Mouse (Mus musculus): ENCODE results near the gene Fndc4. TPM values are rescaled to one million over a fixed set of nuclear protein-coding genes. Genes with fewer than 3 reads are reported as not detected.

Gene Fndc4
- polyA plus RNA-seq, 1 experiment from 2014 or later: 44.4 TPM

GRCm38 (mm10) chr5:31288225-31288624 is 7.7 kb downstream of the Fndc4 start:
- 77% methylated on average over 4 of the region's 4 CpGs for WGBS
- H3K4me3 ChIP-seq (ENCODE audit: low read depth, low read length): no peak overlapping the region
- H3K9me3 ChIP-seq (ENCODE audit: control insufficient read depth, low read depth, low read length): no peaks in the 10 kb centered on the region
- no peak overlapping the region for H3K4me2 ChIP-seq (replicated peaks; ENCODE audit: low read depth, low read length)
- H3K27me3 ChIP-seq (ENCODE audit: control insufficient read depth, insufficient read depth, low read length): no peaks in the 10 kb centered on the region
- H3K36me3 ChIP-seq (ENCODE audit: control insufficient read depth, insufficient read depth, low read length): peaks cover 22% of the 10 kb centered on the region; the same call in 1 of the 2 replicates
- H3K9ac ChIP-seq (replicated peaks; ENCODE audit: low read depth, low read length): no peak overlapping the region
- peaks cover 6% of the 10 kb centered on the region; the same call in 1 of the 2 replicates for H3K4me1 ChIP-seq (ENCODE audit: control insufficient read depth, insufficient read depth, low read length)
- no peak for ATAC-seq (ENCODE audit: insufficient number of reproducible peaks, insufficient read depth, low FRiP score, low read depth)
- H3K27ac ChIP-seq (ENCODE audit: low read length): no peak overlapping the region

- Histone ChIP-seq H3K9ac (replicated peaks; ENCODE audit: low read depth, low read length) (no peak overlapping the region), H3K36me3 (ENCODE audit: control insufficient read depth, insufficient read depth, low read length) (peaks cover 46% of the 10 kb centered on the region), H3K27me3 (ENCODE audit: control insufficient read depth, insufficient read depth, low read length) (no peaks in the 10 kb centered on the region), H3K4me2 (replicated peaks; ENCODE audit: low read depth, low read length) (no peak overlapping the region), H3K27ac (ENCODE audit: low read length) (no peak overlapping the region), H3K9me3 (ENCODE audit: control insufficient read depth, low read depth, low read length) (no peaks in the 10 kb centered on the region), H3K4me1 (ENCODE audit: control insufficient read depth, insufficient read depth, low read length) (no peaks in the 10 kb centered on the region), H3K4me3 (ENCODE audit: low read depth, low read length) (no peak overlapping the region)
- no peak for ATAC-seq (ENCODE audit: insufficient number of reproducible peaks, insufficient read depth, low FRiP score, low read depth)
- 86% methylated on average over 20 of the region's 20 CpGs for WGBS
These were observed 16.5 kb downstream of the Fndc4 start for GRCm38 (mm10) chr5:31279245-31279988.

GRCm38 (mm10) chr5:31273018-31273417 is 22.9 kb downstream of the Fndc4 start:
- Histone ChIP-seq H3K9ac (replicated peaks; ENCODE audit: low read depth, low read length) (no peak overlapping the region), H3K27ac (ENCODE audit: low read length) (no peak overlapping the region), H3K4me3 (ENCODE audit: low read depth, low read length) (no peak overlapping the region), H3K4me2 (replicated peaks; ENCODE audit: low read depth, low read length) (no peak overlapping the region), H3K4me1 (ENCODE audit: control insufficient read depth, insufficient read depth, low read length) (no peaks in the 10 kb centered on the region), H3K36me3 (ENCODE audit: control insufficient read depth, insufficient read depth, low read length) (peaks cover 20% of the 10 kb centered on the region; the same call in 1 of the 2 replicates), H3K9me3 (ENCODE audit: control insufficient read depth, low read depth, low read length) (no peaks in the 10 kb centered on the region), H3K27me3 (ENCODE audit: control insufficient read depth, insufficient read depth, low read length) (no peaks in the 10 kb centered on the region)
- no peak for ATAC-seq (ENCODE audit: insufficient number of reproducible peaks, insufficient read depth, low FRiP score, low read depth)
- 86% methylated on average over 6 of the region's 6 CpGs for WGBS

GRCm38 (mm10) chr5:31267686-31268085 is 28.2 kb downstream of the Fndc4 start:
- H3K4me3 ChIP-seq (ENCODE audit: low read depth, low read length): no peak overlapping the region
- no peak overlapping the region for H3K27ac ChIP-seq (ENCODE audit: low read length)
- no peak overlapping the region for H3K4me2 ChIP-seq (replicated peaks; ENCODE audit: low read depth, low read length)
- ATAC-seq (ENCODE audit: insufficient number of reproducible peaks, insufficient read depth, low FRiP score, low read depth): no peak
- no peaks in the 10 kb centered on the region for H3K9me3 ChIP-seq (ENCODE audit: control insufficient read depth, low read depth, low read length)
- peaks cover 41% of the 10 kb centered on the region for H3K36me3 ChIP-seq (ENCODE audit: control insufficient read depth, insufficient read depth, low read length)
- WGBS: 92% methylated on average over 6 of the region's 6 CpGs
- no peaks in the 10 kb centered on the region for H3K4me1 ChIP-seq (ENCODE audit: control insufficient read depth, insufficient read depth, low read length)
- no peaks in the 10 kb centered on the region for H3K27me3 ChIP-seq (ENCODE audit: control insufficient read depth, insufficient read depth, low read length)
- no peak overlapping the region for H3K9ac ChIP-seq (replicated peaks; ENCODE audit: low read depth, low read length)

- WGBS: 89% methylated on average over 7 of the region's 7 CpGs
- Histone ChIP-seq H3K4me2 (replicated peaks; ENCODE audit: low read depth, low read length) (no peak overlapping the region), H3K4me1 (ENCODE audit: control insufficient read depth, insufficient read depth, low read length) (no peaks in the 10 kb centered on the region), H3K9me3 (ENCODE audit: control insufficient read depth, low read depth, low read length) (no peaks in the 10 kb centered on the region), H3K9ac (replicated peaks; ENCODE audit: low read depth, low read length) (no peak overlapping the region), H3K27me3 (ENCODE audit: control insufficient read depth, insufficient read depth, low read length) (no peaks in the 10 kb centered on the region), H3K36me3 (ENCODE audit: control insufficient read depth, insufficient read depth, low read length) (peaks cover 45% of the 10 kb centered on the region), H3K27ac (ENCODE audit: low read length) (no peak overlapping the region), H3K4me3 (ENCODE audit: low read depth, low read length) (no peak overlapping the region)
- ATAC-seq (ENCODE audit: insufficient number of reproducible peaks, insufficient read depth, low FRiP score, low read depth): no peak
These were observed 29.8 kb downstream of the Fndc4 start for GRCm38 (mm10) chr5:31266101-31266500.

- H3K27me3 ChIP-seq (ENCODE audit: control insufficient read depth, insufficient read depth, low read length): no peaks in the 10 kb centered on the region
- H3K4me2 ChIP-seq (replicated peaks; ENCODE audit: low read depth, low read length): no peak overlapping the region
- no peak overlapping the region for H3K9ac ChIP-seq (replicated peaks; ENCODE audit: low read depth, low read length)
- no peak for ATAC-seq (ENCODE audit: insufficient number of reproducible peaks, insufficient read depth, low FRiP score, low read depth)
- no peaks in the 10 kb centered on the region for H3K9me3 ChIP-seq (ENCODE audit: control insufficient read depth, low read depth, low read length)
- peaks cover 46% of the 10 kb centered on the region for H3K36me3 ChIP-seq (ENCODE audit: control insufficient read depth, insufficient read depth, low read length)
- no peaks in the 10 kb centered on the region for H3K4me1 ChIP-seq (ENCODE audit: control insufficient read depth, insufficient read depth, low read length)
- H3K4me3 ChIP-seq (ENCODE audit: low read depth, low read length): no peak overlapping the region
- 78% methylated on average over 11 of the region's 11 CpGs for whole genome bisulfite sequencing
- no peak overlapping the region for H3K27ac ChIP-seq (ENCODE audit: low read length)
These were observed 38.3 kb downstream of the Fndc4 start for GRCm38 (mm10) chr5:31257616-31258015.

- H3K9ac ChIP-seq (replicated peaks; ENCODE audit: low read depth, low read length): no peak overlapping the region
- no peak overlapping the region for H3K27ac ChIP-seq (ENCODE audit: low read length)
- no peaks in the 10 kb centered on the region for H3K27me3 ChIP-seq (ENCODE audit: control insufficient read depth, insufficient read depth, low read length)
- H3K9me3 ChIP-seq (ENCODE audit: control insufficient read depth, low read depth, low read length): no peaks in the 10 kb centered on the region
- H3K36me3 ChIP-seq (ENCODE audit: control insufficient read depth, insufficient read depth, low read length): peaks cover 48% of the 10 kb centered on the region
- no peak overlapping the region for H3K4me3 ChIP-seq (ENCODE audit: low read depth, low read length)
- no peak overlapping the region for H3K4me2 ChIP-seq (replicated peaks; ENCODE audit: low read depth, low read length)
- no peak for ATAC-seq (ENCODE audit: insufficient number of reproducible peaks, insufficient read depth, low FRiP score, low read depth)
- WGBS: 87% methylated on average over 2 of the region's 2 CpGs
- peaks cover 4% of the 10 kb centered on the region; the same call in 1 of the 2 replicates for H3K4me1 ChIP-seq (ENCODE audit: control insufficient read depth, insufficient read depth, low read length)
These were observed 39.9 kb downstream of the Fndc4 start for GRCm38 (mm10) chr5:31255971-31256370.

GRCm38 (mm10) chr5:31255381-31255780 is 40.5 kb downstream of the Fndc4 start:
- Histone ChIP-seq H3K4me2 (replicated peaks; ENCODE audit: low read depth, low read length) (no peak overlapping the region), H3K27me3 (ENCODE audit: control insufficient read depth, insufficient read depth, low read length) (no peaks in the 10 kb centered on the region), H3K4me3 (ENCODE audit: low read depth, low read length) (no peak overlapping the region), H3K36me3 (ENCODE audit: control insufficient read depth, insufficient read depth, low read length) (peaks cover 48% of the 10 kb centered on the region), H3K27ac (ENCODE audit: low read length) (no peak overlapping the region), H3K9ac (replicated peaks; ENCODE audit: low read depth, low read length) (no peak overlapping the region), H3K4me1 (ENCODE audit: control insufficient read depth, insufficient read depth, low read length) (peaks cover 9% of the 10 kb centered on the region; the same call in 1 of the 2 replicates), H3K9me3 (ENCODE audit: control insufficient read depth, low read depth, low read length) (no peaks in the 10 kb centered on the region)
- WGBS: 86% methylated on average over 2 of the region's 2 CpGs
- no peak for ATAC-seq (ENCODE audit: insufficient number of reproducible peaks, insufficient read depth, low FRiP score, low read depth)

- Histone ChIP-seq H3K36me3 (ENCODE audit: control insufficient read depth, insufficient read depth, low read length) (peaks cover 48% of the 10 kb centered on the region), H3K9me3 (ENCODE audit: control insufficient read depth, low read depth, low read length) (no peaks in the 10 kb centered on the region), H3K4me1 (ENCODE audit: control insufficient read depth, insufficient read depth, low read length) (peaks cover 9% of the 10 kb centered on the region; the same call in 1 of the 2 replicates), H3K4me2 (replicated peaks; ENCODE audit: low read depth, low read length) (no peak overlapping the region), H3K9ac (replicated peaks; ENCODE audit: low read depth, low read length) (no peak overlapping the region), H3K4me3 (ENCODE audit: low read depth, low read length) (no peak overlapping the region), H3K27me3 (ENCODE audit: control insufficient read depth, insufficient read depth, low read length) (no peaks in the 10 kb centered on the region), H3K27ac (ENCODE audit: low read length) (no peak overlapping the region)
- ATAC-seq (ENCODE audit: insufficient number of reproducible peaks, insufficient read depth, low FRiP score, low read depth): no peak
- 85% methylated on average over 8 of the region's 8 CpGs for WGBS
These were observed 41.0 kb downstream of the Fndc4 start for GRCm38 (mm10) chr5:31254901-31255300.
